Mouse (Mus musculus): ENCODE data around the gene Sync. TPM values are rescaled to one million over a fixed set of nuclear protein-coding genes. Genes with fewer than 3 reads are reported as not detected.
A peak's percentile ranks its signal among the peaks of the same experiment; 100 is the strongest.

The Sync gene
- 5.0 and 9.6 TPM in 2 replicates for polyA plus RNA-seq (2015; fragmentation: Nextera tagmentation; extraction: Ambion mirVana)

GRCm38 (mm10) chr4:129287472-129287981, at the start of gene Sync:
Sync (plus strand) TSS chr4:129287617.
- Histone ChIP-seq H3K4me2 (peak within 1 kb of the TSS; percentile 96), H3K27me3 (peaks cover 14% of the 10 kb centered on the region), H3K4me1 (peaks cover 19% of the 10 kb centered on the region), H3K4me3 (peak within 1 kb of the TSS; percentile 58), H3K27ac (peak within 1 kb of the TSS; percentile 80), H3K9me3 (no peaks in the 10 kb centered on the region), H3K36me3 (no peaks in the 10 kb centered on the region), H3K9ac (peak within 1 kb of the TSS; percentile 51)
- ATAC-seq (ENCODE audit: insufficient number of reproducible peaks, low FRiP score, low TSS enrichment, low read depth): peak; percentile 33; the same call in 1 of the 2 replicates
- under 1% methylated on average over 30 of the region's 53 CpGs for WGBS

DNA sequence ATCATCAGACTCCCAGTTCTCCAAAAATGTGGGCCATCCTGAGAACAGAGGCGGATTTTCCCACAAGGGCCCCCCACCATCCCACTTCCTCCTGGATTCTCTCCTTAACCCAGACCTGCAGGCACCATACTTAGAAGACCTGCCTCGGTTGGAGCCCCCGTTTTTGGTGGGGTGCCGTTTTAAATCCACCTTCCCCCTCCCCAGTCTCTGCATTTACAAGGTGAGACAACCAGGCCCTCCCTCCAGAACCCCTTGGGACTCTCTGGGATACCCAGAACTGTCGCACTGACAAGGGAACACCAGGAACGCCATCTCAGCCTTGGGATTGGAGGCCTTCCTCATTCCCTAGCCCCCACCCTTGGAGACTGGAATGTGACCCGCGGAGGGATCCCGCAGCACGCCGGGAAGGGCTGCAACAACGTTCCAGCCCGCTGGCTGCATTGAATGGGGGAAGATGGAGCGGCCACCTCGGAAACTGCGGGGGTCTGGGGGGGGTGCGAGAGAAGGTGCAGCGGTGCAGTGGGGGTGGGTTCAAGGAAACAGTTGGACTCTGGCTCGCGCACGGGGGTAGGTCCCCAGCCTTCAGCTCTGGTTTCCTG, 49.5 kb upstream of the Sync start:
- H3K27ac ChIP-seq: peak overlapping the region; percentile 72
- H3K4me2 ChIP-seq: peak overlapping the region; percentile 94
- H3K36me3 ChIP-seq: no peaks in the 10 kb centered on the region
- H3K4me3 ChIP-seq: peak overlapping the region; percentile 76
- H3K27me3 ChIP-seq: no peaks in the 10 kb centered on the region
- 6% methylated on average over 21 of the region's 21 CpGs for WGBS
- ATAC-seq (ENCODE audit: insufficient number of reproducible peaks, low FRiP score, low TSS enrichment, low read depth): no peak
- H3K9ac ChIP-seq: peak overlapping the region; percentile 69; the same call in 1 of the 2 replicates
- peaks cover 60% of the 10 kb centered on the region for H3K4me1 ChIP-seq
- no peaks in the 10 kb centered on the region for H3K9me3 ChIP-seq

GRCm38 (mm10) chr4:129238579-129239016, 48.8 kb upstream of the Sync start:
- peak overlapping the region; percentile 72 for H3K27ac ChIP-seq
- peak overlapping the region; percentile 69 for H3K9ac ChIP-seq
- WGBS: under 1% methylated on average over 22 of the region's 23 CpGs
- no peaks in the 10 kb centered on the region for H3K9me3 ChIP-seq
- no peaks in the 10 kb centered on the region for H3K27me3 ChIP-seq
- peak overlapping the region; percentile 76 for H3K4me3 ChIP-seq
- H3K4me2 ChIP-seq: peak overlapping the region; percentile 94
- peak; percentile 5; the same call in 1 of the 2 replicates for ATAC-seq (ENCODE audit: insufficient number of reproducible peaks, low FRiP score, low TSS enrichment, low read depth)
- H3K36me3 ChIP-seq: no peaks in the 10 kb centered on the region
- H3K4me1 ChIP-seq: peaks cover 60% of the 10 kb centered on the region

DNA sequence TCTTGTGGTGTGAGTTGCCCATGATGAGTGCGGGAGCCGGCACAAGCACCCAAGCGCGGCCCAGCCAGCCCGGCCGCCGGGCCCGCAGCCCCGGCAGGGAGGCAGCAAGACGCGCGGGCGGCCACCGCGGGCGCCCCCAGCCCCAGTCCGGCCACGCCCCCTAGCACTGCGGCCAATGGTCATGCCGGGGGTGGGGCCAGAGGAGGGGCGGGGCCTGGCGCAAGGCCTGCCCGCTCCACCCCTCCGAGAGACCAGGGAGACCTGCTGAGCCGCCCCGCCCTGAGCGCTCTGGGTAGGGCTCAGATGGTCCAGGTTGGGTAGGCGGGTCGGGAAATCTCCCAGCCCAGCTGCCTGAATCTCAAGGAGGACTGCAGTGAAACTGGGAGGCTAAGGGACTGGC, 48.3 kb upstream of the Sync start:
- H3K4me3 ChIP-seq: peak overlapping the region; percentile 76
- H3K4me1 ChIP-seq: peaks cover 60% of the 10 kb centered on the region
- WGBS: under 1% methylated on average over 17 of the region's 29 CpGs
- ATAC-seq (ENCODE audit: insufficient number of reproducible peaks, low FRiP score, low TSS enrichment, low read depth): peak; percentile 77
- H3K27me3 ChIP-seq: no peaks in the 10 kb centered on the region
- H3K9ac ChIP-seq: peak overlapping the region; percentile 69
- H3K36me3 ChIP-seq: no peaks in the 10 kb centered on the region
- peak overlapping the region; percentile 94 for H3K4me2 ChIP-seq
- no peaks in the 10 kb centered on the region for H3K9me3 ChIP-seq
- peak overlapping the region; percentile 72 for H3K27ac ChIP-seq

DNA sequence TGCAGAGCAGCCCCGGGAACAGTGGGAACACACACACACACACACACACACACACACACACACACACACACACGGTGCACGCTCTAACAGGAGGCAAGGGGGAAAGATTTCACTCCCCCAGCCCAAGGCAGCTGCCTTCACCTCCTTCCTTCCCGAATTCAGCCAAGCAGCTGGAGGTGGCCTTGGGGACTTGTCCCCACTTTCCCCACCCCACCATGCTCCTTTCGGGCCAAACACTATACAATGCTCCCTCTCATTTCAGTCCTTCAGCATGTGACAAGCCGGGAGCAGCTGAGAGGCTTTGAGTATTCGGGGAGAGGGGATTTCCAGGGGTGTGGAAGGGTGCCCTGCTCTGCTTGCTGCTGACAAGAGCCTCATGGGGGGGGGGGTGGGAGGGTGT, 45.5 kb upstream of the Sync start:
- H3K4me2 ChIP-seq: no peak overlapping the region
- 16% methylated on average over 7 of the region's 7 CpGs for WGBS
- ATAC-seq (ENCODE audit: insufficient number of reproducible peaks, low FRiP score, low TSS enrichment, low read depth): 0 out of 2 replicates have a peak, but pooled peaks have one; percentile 2
- no peaks in the 10 kb centered on the region for H3K36me3 ChIP-seq
- peak overlapping the region; percentile 73 for H3K27ac ChIP-seq
- H3K9ac ChIP-seq: no peak overlapping the region
- no peak overlapping the region for H3K4me3 ChIP-seq
- H3K27me3 ChIP-seq: peaks cover 15% of the 10 kb centered on the region
- peaks cover 51% of the 10 kb centered on the region for H3K4me1 ChIP-seq
- no peaks in the 10 kb centered on the region for H3K9me3 ChIP-seq

- ATAC-seq (ENCODE audit: insufficient number of reproducible peaks, low FRiP score, low TSS enrichment, low read depth): 0 out of 2 replicates have a peak, but pooled peaks have one; percentile 9
- H3K9ac ChIP-seq: no peak overlapping the region
- H3K4me1 ChIP-seq: peaks cover 50% of the 10 kb centered on the region
- H3K27me3 ChIP-seq: peaks cover 18% of the 10 kb centered on the region
- H3K36me3 ChIP-seq: no peaks in the 10 kb centered on the region
- H3K4me3 ChIP-seq: no peak overlapping the region
- 35% methylated on average over 4 of the region's 4 CpGs for WGBS
- no peaks in the 10 kb centered on the region for H3K9me3 ChIP-seq
- H3K27ac ChIP-seq: peak overlapping the region; percentile 73
- no peak overlapping the region for H3K4me2 ChIP-seq
Observed at GRCm38 (mm10) chr4:129242327-129242726, 45.1 kb upstream of the Sync start.

- Histone ChIP-seq H3K27ac (peak overlapping the region; percentile 73), H3K9me3 (no peaks in the 10 kb centered on the region), H3K4me2 (no peak overlapping the region), H3K4me1 (peaks cover 51% of the 10 kb centered on the region), H3K4me3 (no peak overlapping the region), H3K27me3 (peaks cover 22% of the 10 kb centered on the region), H3K9ac (no peak overlapping the region), H3K36me3 (no peaks in the 10 kb centered on the region)
- WGBS: 30% methylated on average over 4 of the region's 4 CpGs
- no peak for ATAC-seq (ENCODE audit: insufficient number of reproducible peaks, low FRiP score, low TSS enrichment, low read depth)
Observed at GRCm38 (mm10) chr4:129242761-129243160, 44.7 kb upstream of the Sync start.

DNA sequence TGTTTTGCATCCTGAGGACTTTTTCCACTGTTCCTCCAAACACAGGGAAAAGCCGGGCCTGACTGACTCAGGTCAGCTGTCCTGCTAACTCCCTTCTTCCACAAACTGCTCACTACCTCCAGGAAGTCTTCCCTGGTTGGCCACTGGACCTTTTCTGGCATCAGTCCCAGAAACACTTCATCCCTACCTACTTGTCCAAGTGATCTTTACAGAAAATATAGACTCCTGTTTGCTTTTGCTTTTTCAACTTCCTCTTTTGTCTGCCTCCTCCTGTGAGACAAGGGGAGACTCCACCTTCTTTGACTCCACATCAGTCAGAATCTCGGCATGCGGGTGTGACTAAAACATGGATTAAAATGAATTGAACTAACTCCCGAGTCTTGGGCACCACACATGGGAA, 42.6 kb upstream of the Sync start:
- WGBS: 58% methylated on average over 4 of the region's 4 CpGs
- Histone ChIP-seq H3K9me3 (no peaks in the 10 kb centered on the region), H3K4me2 (no peak overlapping the region), H3K27me3 (peaks cover 37% of the 10 kb centered on the region), H3K4me1 (peaks cover 45% of the 10 kb centered on the region), H3K36me3 (no peaks in the 10 kb centered on the region), H3K4me3 (no peak overlapping the region), H3K27ac (no peak overlapping the region), H3K9ac (no peak overlapping the region)
- no peak for ATAC-seq (ENCODE audit: insufficient number of reproducible peaks, low FRiP score, low TSS enrichment, low read depth)

DNA sequence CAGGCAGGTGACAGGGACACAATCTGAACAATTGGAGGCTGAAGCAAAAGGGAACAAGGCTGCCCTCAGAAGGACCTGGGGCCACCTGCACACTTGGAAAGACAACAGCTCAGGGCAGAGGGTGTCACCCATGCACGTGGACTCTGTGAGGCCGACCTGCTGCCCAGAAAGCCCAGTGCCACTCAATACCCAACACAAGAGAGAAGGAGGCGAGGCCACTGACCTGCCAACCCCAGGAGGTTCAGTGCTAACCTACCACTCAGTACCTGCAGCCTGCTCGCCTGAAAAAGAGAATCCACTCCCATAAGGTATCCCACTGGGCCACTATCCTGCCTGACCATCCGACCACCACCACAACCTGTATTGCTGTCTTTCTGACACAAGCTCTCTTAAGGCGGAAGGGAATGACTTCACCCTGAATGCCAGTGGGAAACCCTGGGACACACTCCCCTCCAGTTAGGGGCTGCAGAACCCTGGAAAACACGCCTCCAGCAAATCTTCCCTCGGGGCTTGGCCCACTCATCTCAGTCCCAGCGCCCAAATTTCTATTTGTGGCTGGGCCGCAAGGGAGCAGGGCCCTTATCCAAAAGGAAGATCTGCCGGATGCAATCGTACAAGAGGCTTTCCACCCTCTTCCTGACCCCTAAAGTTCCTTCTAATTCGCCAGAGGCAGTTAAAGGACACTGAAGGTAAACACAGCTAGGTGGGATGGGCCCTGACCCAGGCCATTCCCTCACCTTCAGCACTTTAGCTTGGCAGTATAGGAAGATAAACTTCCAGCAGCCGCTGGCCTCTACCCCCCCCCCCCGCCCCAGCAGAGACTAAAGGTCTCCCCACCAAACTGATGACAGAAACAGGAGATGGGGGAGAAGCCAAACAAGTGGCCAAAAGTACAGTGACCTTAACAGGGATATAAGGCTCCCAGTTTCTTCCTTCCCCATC, 40.8 kb upstream of the Sync start:
- peaks cover 48% of the 10 kb centered on the region for H3K27me3 ChIP-seq
- WGBS: 44% methylated on average over 15 of the region's 15 CpGs
- H3K27ac ChIP-seq: no peak overlapping the region

GRCm38 (mm10) chr4:129247381-129248242, 39.8 kb upstream of the Sync start:
- peak overlapping the region; percentile 33; the same call in 1 of the 2 replicates for H3K27ac ChIP-seq
- peaks cover 43% of the 10 kb centered on the region for H3K4me1 ChIP-seq
- H3K4me2 ChIP-seq: peak overlapping the region; percentile 96

More for the DNA sequence above, 40.8 kb upstream of the Sync start:
- Histone ChIP-seq H3K4me1 (peaks cover 51% of the 10 kb centered on the region), H3K4me2 (peak overlapping the region; percentile 96), H3K4me3 (peak overlapping the region; percentile 61; the same call in 1 of the 2 replicates), H3K9me3 (no peaks in the 10 kb centered on the region), H3K36me3 (no peaks in the 10 kb centered on the region), H3K9ac (no peak overlapping the region)
- no peak for ATAC-seq (ENCODE audit: insufficient number of reproducible peaks, low FRiP score, low TSS enrichment, low read depth)

DNA sequence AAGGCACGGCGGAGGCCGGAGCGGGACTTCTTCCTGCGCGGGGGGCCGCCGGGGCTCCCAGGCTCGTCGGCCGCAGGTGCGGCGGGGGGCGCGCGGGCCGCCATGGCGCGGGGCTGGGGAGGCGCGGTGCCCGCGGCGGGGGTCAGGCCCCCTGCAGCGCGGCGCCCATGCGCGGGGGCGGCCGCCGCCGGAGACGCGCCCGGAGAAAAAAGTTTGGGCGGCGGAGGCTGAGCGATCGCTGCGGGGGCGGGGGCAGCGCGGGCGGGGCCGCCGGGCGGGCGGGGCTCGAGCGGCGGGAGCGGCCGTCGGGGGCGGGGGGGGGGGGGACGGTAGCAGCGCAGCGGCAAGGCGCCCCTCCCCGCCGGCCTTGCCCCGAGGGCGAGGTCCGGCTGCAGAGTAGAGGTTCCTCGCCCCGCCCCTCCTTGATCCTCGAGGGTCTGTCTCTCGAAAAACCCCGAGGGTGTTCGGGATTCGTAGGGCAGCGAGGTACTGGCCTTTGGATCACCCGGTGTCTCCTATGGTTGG, 39.1 kb upstream of the Sync start:
- Histone ChIP-seq H3K9me3 (no peaks in the 10 kb centered on the region), H3K4me1 (peaks cover 39% of the 10 kb centered on the region), H3K27ac (peak overlapping the region; percentile 33; the same call in 1 of the 2 replicates), H3K36me3 (no peaks in the 10 kb centered on the region), H3K9ac (peak overlapping the region; percentile 51), H3K4me2 (peak overlapping the region; percentile 96), H3K4me3 (peak overlapping the region; percentile 61), H3K27me3 (peaks cover 48% of the 10 kb centered on the region)
- no peak for ATAC-seq (ENCODE audit: insufficient number of reproducible peaks, low FRiP score, low TSS enrichment, low read depth)
- WGBS: under 1% methylated on average over 45 of the region's 74 CpGs

More at GRCm38 (mm10) chr4:129247381-129248242, 39.8 kb upstream of the Sync start:
- H3K9ac ChIP-seq: peak overlapping the region; percentile 51
- peak overlapping the region; percentile 61 for H3K4me3 ChIP-seq
- peaks cover 48% of the 10 kb centered on the region for H3K27me3 ChIP-seq
- WGBS: 9% methylated on average over 24 of the region's 24 CpGs
- no peaks in the 10 kb centered on the region for H3K9me3 ChIP-seq
- H3K36me3 ChIP-seq: no peaks in the 10 kb centered on the region
- ATAC-seq (ENCODE audit: insufficient number of reproducible peaks, low FRiP score, low TSS enrichment, low read depth): no peak
